Mouse (Mus musculus) MEL-GATA-1-ER (cell line): Measurements from ENCODE around the gene Clstn3.
"Not testable (repeated sequence)": the region's sequence is repeated elsewhere in the genome, so short reads cannot be mapped to it uniquely, and the experiment has no call there.

Experiments
- DNase-seq: peaks from one replicate; pipeline ENCODE4 v3.0.0-alpha.2; 2012; ENCODE audit warnings: low read depth; ENCODE audit errors: extremely low read depth

Clstn3 gene

DNA sequence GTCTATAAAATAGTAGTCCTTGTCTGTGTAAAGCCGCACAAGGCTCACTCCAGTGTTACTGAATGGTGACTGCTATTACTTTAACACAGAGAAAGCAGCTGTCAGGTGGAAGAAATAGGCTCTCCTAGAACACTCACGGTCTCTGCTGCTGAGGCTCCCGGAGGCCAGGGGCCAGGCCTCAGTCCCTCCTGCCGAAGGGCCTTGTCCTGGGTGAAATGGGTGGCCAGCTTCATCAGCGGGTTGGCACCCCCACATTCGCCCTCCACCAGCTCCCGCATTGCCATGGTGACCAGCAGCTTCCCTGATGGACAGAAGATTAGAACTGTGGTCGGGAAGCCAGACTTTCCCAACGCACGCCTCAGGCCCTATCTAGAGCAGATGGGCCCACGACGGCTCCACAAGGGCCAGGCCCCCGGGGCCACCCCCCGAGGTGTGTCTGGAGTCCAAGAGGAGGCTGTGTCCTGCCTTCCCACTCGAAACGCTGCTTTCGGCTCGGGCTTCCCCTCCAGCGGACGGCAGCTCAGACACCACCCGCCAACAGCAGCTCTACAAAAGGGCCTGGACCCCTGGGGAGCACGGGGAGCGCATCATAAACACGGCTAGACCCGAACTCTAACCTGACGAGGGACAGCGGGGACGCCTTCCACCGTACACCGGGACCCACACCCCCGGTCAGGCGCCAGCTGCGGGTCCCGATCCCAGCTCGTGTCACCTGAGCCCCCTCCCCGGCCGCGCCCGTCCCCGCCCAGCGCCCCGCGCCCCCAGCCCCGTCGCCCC is 50.3 kb downstream of the Clstn3 start:
- DNase-seq: peak; percentile 63

DNA sequence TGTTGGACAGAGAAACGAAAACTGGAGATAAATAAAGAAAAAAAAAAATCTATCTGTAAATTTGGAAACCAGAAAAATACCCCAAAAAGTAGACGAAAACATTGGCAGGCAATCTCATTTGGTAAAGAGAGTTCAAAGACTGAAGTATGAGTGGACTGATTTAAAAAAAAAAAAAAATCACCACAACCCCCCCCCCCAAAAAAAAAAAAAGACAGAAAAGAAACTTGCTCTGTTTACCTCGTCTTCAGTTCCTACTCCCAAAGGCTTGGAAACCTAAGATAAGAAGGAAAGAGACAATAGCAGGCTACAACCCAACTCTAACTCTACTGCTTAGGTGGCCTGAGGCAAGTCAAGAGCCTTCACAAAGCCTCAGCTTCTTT is 50.8 kb downstream of the Clstn3 start:
- DNase-seq: no peak

DNA sequence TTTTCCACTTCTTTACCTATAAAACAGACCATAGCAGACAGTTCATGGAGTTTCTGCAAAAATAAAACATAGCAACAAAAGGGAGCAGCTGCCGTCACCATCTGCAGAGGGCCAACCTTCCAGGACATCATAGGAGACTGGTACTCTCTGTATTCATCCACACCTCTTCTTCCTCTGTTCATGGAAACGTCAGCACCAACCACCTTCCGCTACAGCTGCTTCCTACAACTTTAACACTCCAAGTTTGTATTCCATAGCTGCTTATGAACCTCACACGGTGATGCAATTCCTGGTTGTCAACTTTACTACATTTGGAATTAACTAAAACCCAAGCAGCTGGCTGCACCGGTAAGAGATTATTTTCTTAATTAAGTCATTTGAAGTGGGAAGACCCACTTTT is 56.2 kb downstream of the Clstn3 start:
- DNase-seq: no peak

DNA sequence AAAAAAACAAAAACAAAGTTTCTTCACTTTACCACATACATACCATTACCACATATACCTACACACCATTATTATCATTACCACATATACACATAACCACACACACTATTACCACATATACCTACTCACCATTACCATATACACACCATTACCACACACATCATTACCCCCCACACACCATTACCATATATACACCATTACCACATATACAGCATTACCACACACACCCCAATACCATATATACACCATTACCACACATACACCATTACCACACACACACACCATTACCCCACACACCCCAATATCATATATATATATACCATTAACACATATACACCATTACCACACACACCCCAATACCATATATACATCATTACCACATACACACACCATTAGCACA is 57.4 kb downstream of the Clstn3 start:
- DNase-seq: no peak

DNA sequence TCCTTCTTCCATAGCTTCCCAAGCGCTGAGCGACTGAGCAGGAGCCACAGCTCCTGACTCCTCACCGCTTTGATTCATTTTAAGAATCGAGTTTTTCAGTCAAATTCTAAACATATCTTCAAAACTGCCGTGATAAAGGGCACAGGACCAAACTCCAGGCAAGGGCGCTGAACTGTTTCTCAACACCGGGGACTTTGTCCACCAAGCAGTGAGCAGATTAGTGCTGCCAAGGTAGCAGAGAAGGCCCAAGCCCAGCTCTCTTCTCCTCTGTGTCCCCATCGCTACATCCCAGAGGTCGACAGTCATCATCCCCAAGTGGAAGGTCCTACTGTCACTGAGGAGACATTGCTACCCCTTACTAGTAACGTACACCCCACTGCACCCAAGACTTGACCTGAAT is 58.3 kb downstream of the Clstn3 start:
- DNase-seq: no peak

DNA sequence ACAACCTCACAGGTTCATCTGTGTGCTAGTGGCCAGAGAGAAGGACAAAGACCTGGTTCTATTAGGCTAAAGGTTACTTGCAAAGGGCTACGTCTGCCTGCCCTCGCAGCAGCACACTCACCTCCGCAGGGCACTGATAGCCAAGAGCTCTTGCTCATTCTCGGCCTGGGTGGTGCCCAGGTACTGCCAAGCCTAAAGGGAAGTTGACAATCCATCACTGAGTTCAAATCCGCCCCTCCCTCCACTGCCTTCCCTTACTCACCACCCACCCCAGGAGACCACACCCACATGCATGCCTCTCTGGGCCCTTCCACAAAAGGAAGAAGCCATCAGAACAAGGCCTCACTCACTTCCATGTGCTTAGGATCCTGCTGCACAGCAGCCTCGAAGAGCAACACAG is 64.9 kb downstream of the Clstn3 start:
- no peak for DNase-seq

DNA sequence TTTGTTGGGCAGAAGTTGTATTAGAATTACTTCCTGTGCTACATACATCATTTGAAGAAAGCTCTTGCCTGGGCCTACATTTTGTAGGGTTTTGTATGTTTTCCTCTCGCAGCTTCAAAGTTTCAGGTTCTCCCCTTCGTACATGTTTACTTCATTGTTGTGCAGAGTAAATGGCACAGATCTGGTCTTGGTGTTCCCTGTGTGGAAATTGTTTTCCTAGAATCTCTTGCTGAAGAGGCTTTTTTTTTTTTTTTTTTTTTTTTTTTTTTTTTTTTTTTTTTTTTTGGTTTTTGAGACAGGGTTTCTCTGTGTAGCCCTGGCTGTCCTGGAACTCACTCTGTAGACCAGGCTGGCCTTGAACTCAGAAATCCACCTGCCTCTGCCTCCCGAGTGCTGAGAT is 69.6 kb downstream of the Clstn3 start:
- not testable (repeated sequence) for DNase-seq
